In genomic region chr8:12871461-12871860, GRCm38 (mm10) we compare ENCODE assay signal across 15 mouse cellular contexts. TPM values are rescaled to one million over a fixed set of nuclear protein-coding genes. Genes with fewer than 3 reads are reported as not detected.
DNase-seq lines count a peak whose midpoint lies in the region; ATAC-seq and TF ChIP-seq lines count a peak whose summit lies in the region.
"Had no signal": no experiment of that assay in that cellular context is flagged by ENCODE, and none has a peak within 500 bp of the region (broad histone marks: within the 10 kb centered on the region; RNA-seq: fewer than 3 reads in every experiment).

No protein-coding gene starts in this region.

- H3K27me3 ChIP-seq in E14TG2a.4 (ENCODE audit: insufficient read depth, low read length), result no peaks in the 10 kb centered on the region
- H3K27me3 ChIP-seq in forebrain, embryonic 13.5 days, result no peaks in the 10 kb centered on the region
- H3K27me3 ChIP-seq in midbrain, embryonic 11.5 days (ENCODE audit: control insufficient read depth, insufficient read depth, low read length), result no peaks in the 10 kb centered on the region

- WGBS in forebrain, embryonic 13.5 days, result 0% methylated on average over 5 of the region's 5 CpGs
- WGBS in midbrain, embryonic 11.5 days, result 3% methylated on average over 5 of the region's 5 CpGs

- H3K9me3 ChIP-seq in E14TG2a.4 (ENCODE audit: low read length), result no peaks in the 10 kb centered on the region
- no peaks in the 10 kb centered on the region for H3K9me3 ChIP-seq in ES-E14 (ENCODE audit: control insufficient read depth, insufficient read depth, low read depth, low read length)
- H3K9me3 ChIP-seq in forebrain, embryonic 13.5 days (replicated peaks), result no peaks in the 10 kb centered on the region
- no peaks in the 10 kb centered on the region for H3K9me3 ChIP-seq in midbrain, embryonic 11.5 days (ENCODE audit: control insufficient read depth, low read length)
- H3K9me3 ChIP-seq: G1E had no signal

- H3K9ac ChIP-seq in ES-E14 (ENCODE audit: insufficient read depth, low read depth, low read length, poor library complexity, severe bottlenecking), result peak overlapping the region; percentile 40; the same call in 1 of the 2 replicates
- H3K9ac ChIP-seq in forebrain, embryonic 13.5 days, result peak overlapping the region; percentile 27; the same call in 1 of the 2 replicates
- H3K9ac ChIP-seq in midbrain, embryonic 11.5 days (ENCODE audit: low read length), result peak overlapping the region; percentile 60
- H3K9ac ChIP-seq: liver, embryonic 14.5 days had no signal

- peak overlapping the region; percentile 83 for H3K4me3 ChIP-seq in E14TG2a.4 (replicated peaks; ENCODE audit: low read length)
- peak overlapping the region in 1 of 2 experiments; percentile 13; a peak in 1 of 4 replicates for H3K4me3 ChIP-seq in ES-E14 (ENCODE audit: insufficient read depth in 1 of 2, low read depth in 1 of 2, low read length in 2 of 2, poor library complexity in 1 of 2, severe bottlenecking in 1 of 2)
- H3K4me3 ChIP-seq in forebrain, embryonic 13.5 days, result no peak overlapping the region
- no peak overlapping the region for H3K4me3 ChIP-seq in midbrain, embryonic 11.5 days (ENCODE audit: low read depth, low read length)
- H3K4me3 ChIP-seq: myocyte had no signal

- ATAC-seq in forebrain, embryonic 13.5 days, result peak; percentile 55
- ATAC-seq in midbrain, embryonic 11.5 days (ENCODE audit: low FRiP score), result peak; percentile 65
- ATAC-seq in inflammation-experienced regulatory T-cells, adult 6 months, result no peak

- TF ChIP-seq CTCF in E14TG2a.4 (conservative IDR thresholded peaks at IDR 0.05; ENCODE audit: low read length), result no peak

- peak; percentile 82 for DNase-seq in ES-E14 (ENCODE audit: low read depth, low spot score)
- peak; percentile 93 for DNase-seq in midbrain, embryonic 11.5 days (ENCODE audit: low spot score, missing footprints)
- no peak for DNase-seq in thymus, postnatal 4 days
- no peak for DNase-seq in spleen, postnatal 36 days (ENCODE audit: low spot score in 2 of 2)
- DNase-seq: adrenal gland, postnatal 10 days; kidney, adult 2 months; right cerebral cortex, postnatal 4 days; thymus, adult 2 months had no signal

- H3K4me2 ChIP-seq in forebrain, embryonic 13.5 days, result peak overlapping the region; percentile 20; the same call in 1 of the 2 replicates
- H3K4me2 ChIP-seq in midbrain, embryonic 11.5 days, result peak overlapping the region; percentile 30
- H3K4me2 ChIP-seq: heart, embryonic 11.5 days had no signal

- H3K4me1 ChIP-seq in E14TG2a.4 (replicated peaks; ENCODE audit: low read depth, low read length) (peaks cover 75% of the 10 kb centered on the region), ES-E14 (ENCODE audit: control insufficient read depth in 2 of 2, insufficient read depth in 2 of 2, low read length in 2 of 2, poor library complexity in 1 of 2) (peaks cover 18 to 36% of the 10 kb centered on the region in 2 experiments)
- peaks cover 59% of the 10 kb centered on the region for H3K4me1 ChIP-seq in forebrain, embryonic 13.5 days
- H3K4me1 ChIP-seq in midbrain, embryonic 11.5 days (ENCODE audit: control insufficient read depth, insufficient read depth, low read length), result peaks cover 42% of the 10 kb centered on the region

- H3K27ac ChIP-seq in ES-E14 (ENCODE audit: insufficient read depth, low read depth, low read length, poor library complexity, severe bottlenecking), result peak overlapping the region; percentile 94
- peak overlapping the region; percentile 86 for H3K27ac ChIP-seq in forebrain, embryonic 13.5 days
- H3K27ac ChIP-seq in midbrain, embryonic 11.5 days (ENCODE audit: low read depth, low read length), result peak overlapping the region; percentile 90
- H3K27ac ChIP-seq: liver, embryonic 14.5 days had no signal

- H3K36me3 ChIP-seq in E14TG2a.4 (ENCODE audit: insufficient read depth, low read length), result no peaks in the 10 kb centered on the region; the same call in 1 of the 2 replicates
- H3K36me3 ChIP-seq in ES-E14 (ENCODE audit: control insufficient read depth, insufficient read depth, low read length, poor library complexity, severe bottlenecking), result no peaks in the 10 kb centered on the region
- H3K36me3 ChIP-seq in forebrain, embryonic 13.5 days (ENCODE audit: poor library complexity, severe bottlenecking), result no peaks in the 10 kb centered on the region
- no peaks in the 10 kb centered on the region for H3K36me3 ChIP-seq in midbrain, embryonic 11.5 days (ENCODE audit: control insufficient read depth, insufficient read depth, low read length)
- H3K36me3 ChIP-seq: G1E had no signal

- in situ Hi-C loops in ES-E14 (cut with MboI; ENCODE audit: low sequenced_read_pairs in 2 of 2, unreplicated experiment in 2 of 2), result no loop called here

TF ChIP-seq in ES-E14, 5 proteins besides CTCF, POLR2A, EP300 and RAD21:
- no peak for TF ChIP-seq MAFK (IDR thresholded peaks at IDR 0.05; ENCODE audit: insufficient read depth, low read depth, low read length)
- TF ChIP-seq ZNF384 (IDR thresholded peaks at IDR 0.05; ENCODE audit: low read depth, low read length), result 0 out of 2 replicates have a peak, but pooled peaks have one; percentile 7
TF ChIP-seq in ES-E14: peak in this region for 1.

RNA-seq across cellular contexts. Expression of gene Mcf2l, which starts 2.1 kb away (rescaled TPM):
- 16.0 and 26.7 TPM in 2 replicates for total RNA-seq in ES-E14 (2012; rRNA removed)
- polyA plus RNA-seq in forebrain, embryonic 13.5 days (2015; fragmentation: Nextera tagmentation; extraction: Ambion mirVana), result 80.3 and 99.0 TPM in 2 replicates
- 44.2 and 46.0 TPM in 2 replicates for polyA plus RNA-seq in midbrain, embryonic 11.5 days (2014; fragmentation: Nextera tagmentation; extraction: Ambion mirVana)
- under 1 TPM in 1 of 3 experiments, not detected in 2; 0.51 TPM for polyA plus RNA-seq in inflammation-experienced regulatory T-cells, adult 6 months (2017; shearing (Covaris generic))
- polyA plus RNA-seq: G1E had no signal

Comparison
In these comparisons a context has a peak if more than half of its experiments do, and no peak if none do; other contexts are left out.
1. DNase-seq: peak in ES-E14 (single experiment) and midbrain, embryonic 11.5 days (single experiment); none in thymus, postnatal 4 days (single experiment) and spleen, postnatal 36 days (0 of 2).
2. RNA of gene Mcf2l, which starts 2.1 kb away (polyA plus RNA-seq): 80.3 to 99.0 TPM in forebrain, embryonic 13.5 days and 44.2 to 46.0 TPM in midbrain, embryonic 11.5 days; 0.51 TPM in inflammation-experienced regulatory T-cells, adult 6 months; every median in the first group is over 10 times any median in the second.
3. Peak in every context shown above with its lines, with median percentiles within 50 percentile points of each other: H3K27ac ChIP-seq and H3K9ac ChIP-seq.